ENCODE assay signal across 15 mouse cellular contexts in the genomic region with DNA sequence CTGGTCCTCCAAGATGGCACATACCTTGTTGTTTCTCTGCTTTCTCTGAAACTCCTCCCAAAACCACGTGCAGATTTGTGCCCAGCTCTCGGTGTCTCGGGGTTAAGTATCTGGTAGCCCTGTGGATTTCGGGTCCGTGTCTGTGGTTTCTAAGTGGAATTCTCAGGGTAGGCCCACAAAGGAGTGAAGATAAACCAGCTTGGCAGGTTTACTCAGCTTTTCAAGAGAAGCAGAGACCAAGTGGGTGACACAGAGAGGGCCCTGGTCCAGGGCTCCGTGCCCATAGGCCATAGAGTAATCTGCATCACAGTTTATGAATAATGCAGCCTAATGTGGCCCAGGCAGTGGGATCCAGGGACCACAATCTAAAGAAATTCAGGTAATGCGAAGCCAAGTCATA.
DNase-seq lines count a peak whose midpoint lies in the region; ATAC-seq and TF ChIP-seq lines count a peak whose summit lies in the region.
"Had no signal": no experiment of that assay in that cellular context is flagged by ENCODE, and none has a peak within 500 bp of the region (broad histone marks: within the 10 kb centered on the region; RNA-seq: fewer than 3 reads in every experiment).

No protein-coding gene starts in this region.

- H3K27ac ChIP-seq in lung, postnatal 0 days (ENCODE audit: low read length), result no peak overlapping the region
- no peak overlapping the region for H3K27ac ChIP-seq in forebrain, embryonic 12.5 days
- no peak overlapping the region for H3K27ac ChIP-seq in forebrain, embryonic 16.5 days (ENCODE audit: low read length)
- H3K27ac ChIP-seq: embryonic facial prominence, embryonic 13.5 days; forebrain, embryonic 10.5 days; forebrain, embryonic 15.5 days; hindbrain, embryonic 10.5 days; hindbrain, embryonic 14.5 days had no signal

- no peaks in the 10 kb centered on the region for H3K36me3 ChIP-seq in lung, postnatal 0 days (ENCODE audit: insufficient read depth, low read length)
- no peaks in the 10 kb centered on the region for H3K36me3 ChIP-seq in forebrain, embryonic 12.5 days (replicated peaks)
- H3K36me3 ChIP-seq in forebrain, embryonic 16.5 days (ENCODE audit: control insufficient read depth, insufficient read depth), result no peaks in the 10 kb centered on the region
- H3K36me3 ChIP-seq: embryonic facial prominence, embryonic 13.5 days; forebrain, embryonic 10.5 days; forebrain, embryonic 15.5 days; heart, embryonic 12.5 days; hindbrain, embryonic 10.5 days had no signal

- H3K4me2 ChIP-seq in lung, postnatal 0 days (replicated peaks; ENCODE audit: low read depth, low read length), result no peak overlapping the region
- no peak overlapping the region for H3K4me2 ChIP-seq in forebrain, embryonic 12.5 days
- no peak overlapping the region for H3K4me2 ChIP-seq in forebrain, embryonic 16.5 days (ENCODE audit: low read length)
- H3K4me2 ChIP-seq: embryonic facial prominence, embryonic 13.5 days; forebrain, embryonic 15.5 days; heart, embryonic 12.5 days; hindbrain, embryonic 14.5 days had no signal

- no peaks in the 10 kb centered on the region for H3K4me1 ChIP-seq in lung, adult 2 months (ENCODE audit: control insufficient read depth, insufficient read depth, low read length)
- peaks cover 3% of the 10 kb centered on the region; the same call in 1 of the 2 replicates for H3K4me1 ChIP-seq in lung, postnatal 0 days (ENCODE audit: insufficient read depth, low read depth, low read length)
- no peaks in the 10 kb centered on the region for H3K4me1 ChIP-seq in forebrain, embryonic 12.5 days
- H3K4me1 ChIP-seq in forebrain, embryonic 16.5 days (replicated peaks; ENCODE audit: control insufficient read depth, insufficient read depth, low read length), result peaks cover 8% of the 10 kb centered on the region

- 65% methylated on average over 7 of the region's 7 CpGs for whole genome bisulfite sequencing in lung, adult 2 months
- 63% methylated on average over 7 of the region's 7 CpGs for WGBS in lung, postnatal 0 days
- 83% methylated on average over 7 of the region's 7 CpGs for WGBS in forebrain, embryonic 12.5 days
- WGBS in forebrain, embryonic 16.5 days, result 81% methylated on average over 7 of the region's 7 CpGs

- peak; percentile 39 to 69 for DNase-seq in lung, adult 18-20 months
- DNase-seq in lung, postnatal 14 days, result no peak
- peak; percentile 13 for DNase-seq in lung, adult 2 months
- peak; percentile 73 for DNase-seq in lung, postnatal 0 days (ENCODE audit: low spot score)
- peak; percentile 22 to 32 for DNase-seq in lung, postnatal 4 days
- no peak for DNase-seq in kidney, adult 18-20 months

- no peaks in the 10 kb centered on the region for H3K27me3 ChIP-seq in lung, postnatal 0 days (replicated peaks; ENCODE audit: insufficient read depth, low read length)
- no peaks in the 10 kb centered on the region for H3K27me3 ChIP-seq in forebrain, embryonic 12.5 days
- H3K27me3 ChIP-seq in forebrain, embryonic 16.5 days (replicated peaks; ENCODE audit: control insufficient read depth, insufficient read depth, low read length), result no peaks in the 10 kb centered on the region
- H3K27me3 ChIP-seq: embryonic facial prominence, embryonic 13.5 days; forebrain, embryonic 15.5 days; heart, embryonic 12.5 days had no signal

- H3K9me3 ChIP-seq in lung, postnatal 0 days (ENCODE audit: low read length), result no peaks in the 10 kb centered on the region
- no peaks in the 10 kb centered on the region for H3K9me3 ChIP-seq in forebrain, embryonic 12.5 days
- no peaks in the 10 kb centered on the region for H3K9me3 ChIP-seq in forebrain, embryonic 16.5 days (ENCODE audit: control insufficient read depth, low read length)
- H3K9me3 ChIP-seq: embryonic facial prominence, embryonic 13.5 days; forebrain, embryonic 10.5 days; forebrain, embryonic 15.5 days; heart, embryonic 12.5 days; hindbrain, embryonic 10.5 days had no signal

- no peak for TF ChIP-seq EP300 in lung, postnatal 0 days (IDR thresholded peaks at IDR 0.05)

- no peak for TF ChIP-seq POLR2A in lung, adult 2 months (IDR thresholded peaks at IDR 0.05; ENCODE audit: borderline replicate concordance, extremely low read depth, low read depth, low read length)

- no peak overlapping the region for H3K9ac ChIP-seq in lung, postnatal 0 days (replicated peaks; ENCODE audit: low read depth)
- no peak overlapping the region for H3K9ac ChIP-seq in forebrain, embryonic 12.5 days
- no peak overlapping the region for H3K9ac ChIP-seq in forebrain, embryonic 16.5 days (replicated peaks; ENCODE audit: low read depth, low read length)
- H3K9ac ChIP-seq: embryonic facial prominence, embryonic 13.5 days; forebrain, embryonic 15.5 days; heart, embryonic 12.5 days; hindbrain, embryonic 14.5 days had no signal

- H3K4me3 ChIP-seq in lung, adult 2 months (replicated peaks; ENCODE audit: extremely low read depth, low read depth, low read length), result no peak overlapping the region
- no peak overlapping the region for H3K4me3 ChIP-seq in lung, postnatal 0 days (ENCODE audit: low read depth, low read length)
- no peak overlapping the region for H3K4me3 ChIP-seq in forebrain, embryonic 12.5 days (replicated peaks)
- H3K4me3 ChIP-seq in forebrain, embryonic 16.5 days (replicated peaks; ENCODE audit: low read length), result no peak overlapping the region
- H3K4me3 ChIP-seq: embryonic facial prominence, embryonic 13.5 days; erythroblast, embryonic 14.5 days; forebrain, embryonic 10.5 days; forebrain, embryonic 15.5 days; heart, embryonic 12.5 days; hindbrain, embryonic 10.5 days had no signal

- peak; percentile 87 for ATAC-seq in lung, postnatal 0 days
- ATAC-seq in forebrain, embryonic 12.5 days (ENCODE audit: low FRiP score), result no peak
- ATAC-seq in forebrain, embryonic 16.5 days, result no peak
- ATAC-seq: forebrain, embryonic 15.5 days had no signal

- no peak for TF ChIP-seq CTCF in lung, adult 2 months (IDR thresholded peaks at IDR 0.05; ENCODE audit: insufficient read depth, low read length)
- TF ChIP-seq CTCF in lung, postnatal 0 days (IDR thresholded peaks at IDR 0.05), result no peak

Comparison
In these comparisons a context has a peak if more than half of its experiments do, and no peak if none do; other contexts are left out.
1. DNase-seq: peak in lung, adult 18-20 months (2 of 2), lung, adult 2 months (single experiment), lung, postnatal 0 days (single experiment) and lung, postnatal 4 days (2 of 2); none in lung, postnatal 14 days (single experiment) and kidney, adult 18-20 months (single experiment).